Mouse (Mus musculus) heart, postnatal 10 days (tissue): ENCODE measurements around the gene Borcs7. TPM values are rescaled to one million over a fixed set of nuclear protein-coding genes. Genes with fewer than 3 reads are reported as not detected.

Experiments
- DNase-seq, 2 experiments: peaks; one replicate each; pipeline ENCODE4 v3.0.0; 2021
- intact Hi-C: fragments of 180-260 bp; cut with DNase I; formaldehyde crosslinking; loops from one replicate; pipeline ENCODE4 v1.15.1; 2025
- total RNA-seq, 2 experiments: library from RNA; stranded (reverse); gene quantifications; 2 replicates each; pipeline ENCODE4 v1.2.3; 2021

Gene Borcs7
- total RNA-seq, 2 experiments from 2014 or later, result 11.7 to 13.6 TPM

DNA sequence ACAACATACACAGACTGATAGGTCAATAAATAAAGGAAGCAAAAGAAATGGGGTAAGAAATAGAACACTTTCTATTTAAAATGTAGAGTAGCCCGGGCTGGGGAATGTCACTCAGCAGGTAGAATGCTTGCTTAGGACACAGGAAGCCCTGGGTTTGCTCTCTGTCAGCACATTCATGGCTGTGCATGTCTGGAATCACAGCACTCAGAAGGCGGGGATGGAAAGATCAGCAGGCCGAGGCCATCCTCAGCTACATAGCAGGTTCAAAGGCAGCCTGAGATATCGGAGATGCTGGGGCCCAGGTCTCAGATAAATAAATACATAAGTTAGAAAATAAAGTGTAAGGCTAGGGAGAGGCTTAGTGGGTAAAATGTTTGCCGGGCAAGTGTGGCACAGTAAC is 62.5 kb downstream of the Borcs7 start:
- no peak for DNase-seq
- intact Hi-C loops, result no loop called here

Other genes starting within 250 kb of the Borcs7 start
- 10 to 100 TPM; 49.9 to 50.6 TPM for gene Trim8, start 188.2 kb upstream of the Borcs7 start, total RNA-seq
- 10 to 100 TPM; 32.8 to 33.6 TPM for gene Arl3, start 116.7 kb upstream of the Borcs7 start, total RNA-seq
- gene Sfxn2, start 116.5 kb upstream of the Borcs7 start, total RNA-seq, result 1 to 10 TPM; 3.0 to 3.8 TPM
- 10 to 100 TPM; 65.0 to 75.0 TPM for gene Wbp1l, start 90.8 kb upstream of the Borcs7 start, total RNA-seq
- not detected for gene Cyp17a1, start 16.7 kb upstream of the Borcs7 start, total RNA-seq
- gene As3mt, start 17.6 kb downstream of the Borcs7 start, total RNA-seq, result 10 to 100 TPM; 61.4 to 69.0 TPM
- 1 to 10 TPM; 6.6 to 7.7 TPM for gene Cnnm2, start 71.7 kb downstream of the Borcs7 start, total RNA-seq